Mouse (Mus musculus) thymus, postnatal 25 days (tissue): ENCODE measurements around the gene Ndufv2.

Source experiments
- DNase-seq: peaks from one replicate; pipeline ENCODE4 v3.0.0; 2022

The Ndufv2 gene

GRCm38 (mm10) chr17:66101380-66102330 lies at the start of gene Ndufv2:
Gene Ndufv2, minus strand, starts transcription at chr17:66101559.
- DNase-seq, result peak; percentile 89

GRCm38 (mm10) chr17:66131212-66131611 lies 29.9 kb upstream of the Ndufv2 start:
- peak; percentile 44 for DNase-seq

GRCm38 (mm10) chr17:66130371-66130770 lies 29.0 kb upstream of the Ndufv2 start:
- DNase-seq, result no peak

GRCm38 (mm10) chr17:66125211-66125610 lies 23.9 kb upstream of the Ndufv2 start:
- DNase-seq, result no peak

GRCm38 (mm10) chr17:66123816-66124610 lies 22.7 kb upstream of the Ndufv2 start:
- peak; percentile 15 for DNase-seq

- DNase-seq, result peak; percentile 93
Measured at GRCm38 (mm10) chr17:66123066-66123815, 21.9 kb upstream of the Ndufv2 start, which contains the start of gene Ddx11. Gene Ddx11, plus strand, starts transcription at chr17:66123520.

- no peak for DNase-seq
Measured at GRCm38 (mm10) chr17:66120701-66121100, 19.3 kb upstream of the Ndufv2 start.

GRCm38 (mm10) chr17:66118991-66119390 lies 17.6 kb upstream of the Ndufv2 start:
- DNase-seq, result no peak

GRCm38 (mm10) chr17:66112166-66112565 lies 10.8 kb upstream of the Ndufv2 start:
- DNase-seq, result no peak

GRCm38 (mm10) chr17:66111402-66111959 lies 10.1 kb upstream of the Ndufv2 start, which contains the start of gene Washc1:
Gene Washc1, plus strand, starts transcription at chr17:66111545.
- DNase-seq, result peak; percentile 88

GRCm38 (mm10) chr17:66110746-66111145 lies 9.4 kb upstream of the Ndufv2 start:
- peak; percentile 30 for DNase-seq

- DNase-seq, result no peak
Measured at GRCm38 (mm10) chr17:66108198-66108597, 6.8 kb upstream of the Ndufv2 start.

GRCm38 (mm10) chr17:66107466-66107865 lies 6.1 kb upstream of the Ndufv2 start:
- DNase-seq, result no peak

- DNase-seq, result peak; percentile 71
Measured at GRCm38 (mm10) chr17:66106601-66107267, 5.4 kb upstream of the Ndufv2 start.

GRCm38 (mm10) chr17:66104076-66104475 lies 2.7 kb upstream of the Ndufv2 start:
- no peak for DNase-seq

- peak; percentile 16 for DNase-seq
Measured at GRCm38 (mm10) chr17:66100566-66101379, 586 bp downstream of the Ndufv2 start.

- no peak for DNase-seq
Measured at GRCm38 (mm10) chr17:66092664-66093063, 8.7 kb downstream of the Ndufv2 start.

GRCm38 (mm10) chr17:66092065-66092464 lies 9.3 kb downstream of the Ndufv2 start:
- DNase-seq, result no peak

GRCm38 (mm10) chr17:66091392-66091791 lies 10.0 kb downstream of the Ndufv2 start:
- no peak for DNase-seq

GRCm38 (mm10) chr17:66090251-66090650 lies 11.1 kb downstream of the Ndufv2 start:
- DNase-seq, result no peak

- DNase-seq, result no peak
Measured at GRCm38 (mm10) chr17:66085038-66085437, 16.3 kb downstream of the Ndufv2 start.
